Mouse (Mus musculus): Measurements from ENCODE around the gene Zmynd8.

Gene Zmynd8

GRCm38 (mm10) chr2:165792431-165793282, 106.2 kb downstream of the Zmynd8 start:
- no peak for DNase-seq

- peak; percentile 74 to 84 for DNase-seq
Observed at GRCm38 (mm10) chr2:165791657-165792056, 107.2 kb downstream of the Zmynd8 start.

DNA sequence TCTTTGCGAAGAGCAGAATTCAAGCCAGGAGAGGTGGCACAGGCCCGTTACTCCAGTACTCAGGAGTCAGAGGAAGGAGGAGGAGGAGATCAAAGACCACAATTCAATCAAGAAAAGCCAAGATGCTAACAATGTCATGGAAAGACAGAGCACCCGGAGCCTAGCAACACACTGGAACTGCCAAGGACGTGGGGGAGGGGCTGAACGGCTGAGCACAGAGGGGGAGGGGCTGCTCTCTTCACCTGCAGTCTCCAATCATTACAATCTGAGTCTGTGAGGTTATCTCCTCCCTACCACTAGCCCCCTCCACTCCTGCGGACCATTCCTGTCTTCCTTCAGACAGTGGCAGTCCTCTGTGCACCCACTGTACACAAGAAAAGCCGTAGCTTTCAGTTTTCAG, 107.8 kb downstream of the Zmynd8 start:
- DNase-seq: peak in 1 of 2 experiments; percentile 62

- peak in 1 of 2 experiments; percentile 45 for DNase-seq
Observed at GRCm38 (mm10) chr2:165789667-165790066, 109.1 kb downstream of the Zmynd8 start.

GRCm38 (mm10) chr2:165788796-165789195, 110.0 kb downstream of the Zmynd8 start:
- DNase-seq: no peak

- DNase-seq: peak; percentile 98 to 99
Observed at GRCm38 (mm10) chr2:165788005-165788404, 110.8 kb downstream of the Zmynd8 start.

DNA sequence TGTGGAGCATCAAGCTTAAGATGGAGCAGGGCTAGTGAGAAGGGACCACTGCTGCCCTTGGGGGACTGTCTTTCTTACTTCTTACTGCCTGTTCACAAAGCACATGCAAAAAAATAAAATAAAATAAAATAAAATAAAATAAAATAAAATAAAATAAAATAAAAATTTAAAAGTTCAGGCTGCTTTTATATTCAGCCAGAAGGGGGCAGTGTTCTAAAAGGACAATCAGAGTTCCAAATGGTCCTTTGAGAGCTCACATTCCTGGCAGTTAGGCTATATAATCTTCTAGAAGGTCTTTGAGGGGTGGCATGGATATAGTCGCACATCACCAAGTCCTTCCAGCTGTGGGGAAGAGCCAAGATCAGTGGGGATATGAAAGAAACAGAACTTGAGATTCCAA, 112.3 kb downstream of the Zmynd8 start:
- DNase-seq: no peak

DNA sequence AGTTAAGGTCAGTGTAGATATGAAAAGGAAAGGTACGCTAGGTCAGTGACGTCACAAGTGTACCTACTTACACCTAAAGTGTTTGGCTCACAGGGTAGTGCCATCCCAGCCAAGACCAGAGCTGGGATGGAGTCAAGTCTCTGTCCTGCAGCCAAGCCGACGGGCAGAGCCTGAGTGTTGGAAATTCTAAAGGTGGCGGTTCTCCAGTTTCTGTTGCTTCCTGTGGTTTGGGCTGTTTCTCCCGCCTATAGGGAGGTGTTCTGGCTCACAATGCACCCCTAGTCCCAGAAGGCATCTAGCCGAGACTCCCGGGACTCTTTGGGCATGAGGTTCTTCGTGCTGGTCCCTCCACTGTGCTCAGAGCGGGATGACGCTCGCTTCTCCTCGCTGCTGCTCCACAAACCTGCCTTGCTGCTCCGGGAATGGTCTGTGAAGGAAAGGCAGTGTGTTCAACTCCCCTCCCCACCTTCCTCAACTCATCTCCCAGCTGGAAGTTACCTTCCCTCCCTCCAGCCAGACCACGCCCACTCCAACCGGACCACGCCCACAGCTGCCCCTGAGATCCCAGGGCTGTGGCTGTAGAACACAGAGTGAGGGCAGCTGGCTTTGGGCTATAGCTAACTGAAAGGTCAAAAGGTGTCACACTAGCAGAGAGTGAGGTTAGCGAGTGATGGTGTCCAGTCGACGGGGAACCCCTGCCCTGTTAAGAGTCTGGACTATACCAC, 113.3 kb downstream of the Zmynd8 start:
- peak; percentile 65 to 75 for DNase-seq

DNA sequence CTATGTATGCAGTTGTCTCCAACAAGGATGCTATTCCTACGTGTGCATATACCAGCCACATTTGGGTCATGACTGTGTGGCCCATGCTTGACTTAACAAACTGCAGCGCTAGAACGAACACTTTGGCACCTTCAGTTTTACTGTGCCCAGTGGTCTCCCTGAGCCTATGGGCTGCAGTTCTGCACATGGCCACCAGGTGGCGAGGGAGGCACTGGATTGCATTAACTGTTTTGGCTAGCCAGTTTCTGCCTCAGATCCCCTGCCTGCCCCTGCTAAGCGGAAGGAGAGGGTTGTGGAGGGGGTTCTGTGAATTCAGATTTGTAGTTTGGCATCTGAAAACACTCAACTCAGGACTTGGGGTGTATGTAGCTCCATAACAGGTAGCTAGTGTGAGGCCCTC, 116.5 kb downstream of the Zmynd8 start:
- DNase-seq: peak; percentile 92 to 96

DNA sequence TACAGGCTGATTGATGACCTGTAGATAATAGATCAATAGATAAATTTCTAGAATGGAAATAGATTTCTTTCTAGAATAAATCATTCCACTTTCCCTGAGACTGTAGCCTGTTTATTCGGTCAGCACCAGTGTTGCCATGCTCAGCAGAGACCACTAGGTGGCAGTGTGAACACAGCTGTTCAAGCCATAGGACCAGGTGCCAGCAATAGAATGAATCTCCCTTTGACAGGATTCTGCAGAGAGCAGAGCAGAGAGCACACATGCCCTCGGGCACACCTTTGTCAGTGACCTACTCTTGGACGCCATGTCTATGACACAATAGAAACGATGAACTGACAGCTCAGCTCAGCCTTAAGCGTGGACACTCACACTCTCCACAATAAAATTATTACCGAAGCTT, 119.9 kb downstream of the Zmynd8 start:
- DNase-seq: peak; percentile 90

- DNase-seq: peak; percentile 71 to 80
Observed at GRCm38 (mm10) chr2:165769375-165769948, 129.4 kb downstream of the Zmynd8 start.

- DNase-seq: no peak
Observed at GRCm38 (mm10) chr2:165768805-165769358, 129.9 kb downstream of the Zmynd8 start.

DNA sequence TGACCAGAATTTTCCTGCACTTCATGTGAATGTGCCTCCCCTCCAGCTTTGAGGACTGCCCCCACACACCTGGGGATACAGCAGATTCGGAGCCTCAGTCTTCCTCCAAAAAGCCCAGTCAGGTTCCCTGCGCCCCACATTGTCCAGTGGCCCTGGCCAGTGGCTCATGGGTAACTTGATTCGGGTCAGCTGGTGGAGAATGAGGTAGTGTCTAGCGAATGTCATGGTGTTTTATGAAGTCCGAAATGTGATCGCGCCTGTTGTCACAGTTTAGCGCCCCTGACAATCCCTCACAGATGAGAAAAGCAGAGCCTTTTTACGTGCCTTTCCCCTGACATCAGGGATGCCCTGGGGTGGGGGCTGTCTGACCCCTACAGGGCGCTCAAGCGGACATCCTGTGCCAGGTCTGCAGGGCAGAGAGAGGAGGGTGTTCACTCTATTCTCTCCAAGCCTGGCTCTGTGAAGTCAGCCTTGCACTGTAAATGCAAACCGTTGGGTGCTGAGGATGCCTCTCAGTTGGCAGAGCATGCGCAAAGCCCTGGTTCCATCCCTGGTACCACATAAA, 139.3 kb downstream of the Zmynd8 start:
- no peak for DNase-seq

GRCm38 (mm10) chr2:165758534-165758933, 140.3 kb downstream of the Zmynd8 start:
- no peak for DNase-seq

DNA sequence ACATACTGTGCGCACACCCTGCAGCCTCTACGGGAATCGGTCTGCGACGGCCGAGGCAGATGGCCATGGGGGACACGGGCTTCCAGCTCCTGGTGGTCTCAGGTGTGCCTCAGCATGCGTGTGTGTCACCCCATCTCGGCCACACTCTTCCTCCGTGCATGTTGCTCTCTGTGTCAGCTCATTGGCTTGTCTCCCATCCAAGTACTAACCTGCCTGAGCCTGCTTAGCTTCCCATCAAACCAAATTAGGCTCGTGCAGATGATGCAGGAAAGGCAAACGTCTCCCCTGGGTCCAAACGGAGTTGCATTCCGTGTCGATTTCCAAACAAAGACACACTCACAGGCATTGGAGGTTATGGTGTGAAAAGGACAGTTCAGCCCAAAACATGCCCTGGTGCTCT, 141.0 kb downstream of the Zmynd8 start:
- DNase-seq: peak in 1 of 2 experiments; percentile 42

- no peak for DNase-seq
Observed at GRCm38 (mm10) chr2:165752704-165753103, 146.1 kb downstream of the Zmynd8 start.

- DNase-seq: no peak
Observed at GRCm38 (mm10) chr2:165751068-165751467, 147.7 kb downstream of the Zmynd8 start.

GRCm38 (mm10) chr2:165748426-165748825, 150.4 kb downstream of the Zmynd8 start:
- no peak for DNase-seq

- no peak for DNase-seq
Observed at GRCm38 (mm10) chr2:165747975-165748374, 150.8 kb downstream of the Zmynd8 start.

DNA sequence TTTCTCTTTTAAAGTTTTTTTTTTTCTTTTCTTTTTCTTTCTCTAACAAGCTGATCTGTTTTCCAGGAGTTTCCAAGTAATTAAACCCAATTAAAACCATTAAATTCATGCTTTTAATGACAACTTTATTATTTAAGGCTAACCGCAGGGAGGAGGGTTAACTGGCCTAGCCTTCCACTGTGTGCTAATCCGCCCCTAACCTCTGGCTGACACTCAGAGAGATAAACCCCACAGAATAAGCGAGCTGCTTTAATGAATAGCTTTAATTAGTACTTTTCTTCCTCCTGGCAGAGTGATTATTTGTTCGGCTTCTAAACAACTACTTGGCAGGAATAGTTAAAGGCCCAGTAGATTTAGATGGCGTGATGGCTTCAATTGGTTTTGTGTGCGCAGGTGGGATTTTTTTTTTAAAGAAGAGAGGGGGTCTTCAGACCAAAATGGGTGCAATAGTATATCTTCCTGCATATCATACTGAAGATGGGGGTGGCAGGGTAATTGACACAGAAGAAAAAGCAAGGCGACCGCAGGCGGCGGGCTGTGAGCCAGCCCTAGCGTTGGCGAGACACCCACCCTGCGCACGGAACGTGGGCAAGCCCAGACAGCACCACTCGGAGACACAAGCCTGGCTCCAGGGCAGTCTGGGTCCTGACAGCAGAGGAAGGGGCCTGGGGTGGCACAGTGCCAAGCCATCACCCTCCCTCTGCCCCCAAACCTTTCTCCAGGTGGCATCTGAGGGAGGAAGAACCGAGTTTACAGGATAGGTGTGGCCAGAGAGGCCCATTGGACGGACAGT, 153.3 kb downstream of the Zmynd8 start:
- no peak for DNase-seq

DNA sequence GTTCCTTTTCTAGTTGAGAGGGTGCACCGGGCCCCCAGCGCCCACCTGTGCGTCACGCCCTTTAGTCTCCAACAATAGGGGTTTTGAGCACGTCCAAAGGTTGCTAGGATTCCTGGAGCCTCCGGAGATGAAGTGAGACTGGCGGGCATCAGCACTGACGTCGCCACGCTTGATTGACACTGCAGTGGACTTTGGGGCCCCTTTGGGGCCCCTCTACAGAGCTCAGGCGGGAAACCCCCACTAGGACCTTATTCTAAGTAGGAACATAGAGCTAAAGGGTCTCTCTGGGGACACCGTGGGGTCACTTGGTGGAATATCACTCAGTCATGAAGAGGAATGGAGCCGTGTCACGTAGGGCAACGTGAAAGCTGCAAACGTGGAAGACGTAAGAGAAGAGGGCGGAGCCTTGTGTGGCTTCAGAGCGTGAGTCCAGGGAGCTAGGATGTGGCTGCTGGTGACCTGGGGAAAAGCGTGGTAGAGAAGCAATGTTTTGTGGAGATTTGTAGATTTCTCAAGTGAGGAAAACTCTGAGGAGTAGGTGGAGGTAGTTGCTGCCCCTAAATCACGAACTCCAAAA, 156.5 kb downstream of the Zmynd8 start:
- DNase-seq: no peak

Measured in cerebellum, postnatal 14 days (tissue).